Mouse (Mus musculus): Measurements from ENCODE around the gene Prex1. TPM values are rescaled to one million over a fixed set of nuclear protein-coding genes. Genes with fewer than 3 reads are reported as not detected.

Prex1 gene
- polyA plus RNA-seq, 1 experiment from 2014 or later: 11.6 TPM

DNA sequence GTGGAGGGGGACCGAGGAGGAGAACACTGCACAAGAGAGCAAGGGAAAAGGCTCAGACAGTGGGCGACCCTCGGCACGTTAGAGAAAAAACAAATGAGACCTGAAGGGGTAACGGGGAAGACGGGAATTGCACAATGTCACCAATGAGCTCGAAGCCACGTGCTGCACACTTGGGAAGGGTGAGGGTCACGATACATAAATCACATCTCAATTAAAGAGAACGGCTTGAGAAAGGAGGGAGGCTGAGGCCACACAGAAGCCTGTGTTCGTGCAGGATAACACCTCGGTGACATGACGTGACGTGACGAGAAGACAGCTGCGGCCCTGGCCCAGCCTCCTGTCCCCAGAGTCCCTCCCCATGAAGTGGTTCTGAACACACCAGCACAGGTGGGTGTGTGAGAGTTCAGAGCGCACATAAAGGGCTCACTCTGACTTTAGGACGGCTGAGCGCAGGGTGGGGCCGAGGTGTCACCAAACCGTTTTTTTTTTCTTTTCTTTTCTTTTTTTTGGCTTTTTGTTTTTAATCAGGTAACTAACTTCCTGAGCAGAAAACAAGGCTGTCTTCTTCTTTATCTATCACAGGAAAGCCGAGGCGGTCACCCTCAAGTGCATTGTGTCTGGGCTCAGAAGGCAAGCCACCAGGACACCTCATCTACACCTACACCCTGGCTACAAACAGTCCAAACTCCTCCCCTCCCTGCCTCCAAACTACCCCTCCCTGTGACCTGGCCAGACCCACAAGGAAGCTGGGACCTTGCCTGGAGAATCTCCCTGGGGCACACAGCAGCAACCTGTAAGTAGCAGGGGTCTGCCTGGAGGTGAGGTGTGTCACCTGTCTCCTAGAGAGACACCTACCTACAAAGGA is 12.2 kb downstream of the Prex1 start:
- ATAC-seq (replicated peaks; ENCODE audit: extremely low read depth, insufficient read depth, low FRiP score): peak; percentile 41; the same call in 1 of the 2 replicates
- H3K4me1 ChIP-seq (ENCODE audit: control insufficient read depth, insufficient read depth, low read length): peaks cover 8% of the 10 kb centered on the region

DNA sequence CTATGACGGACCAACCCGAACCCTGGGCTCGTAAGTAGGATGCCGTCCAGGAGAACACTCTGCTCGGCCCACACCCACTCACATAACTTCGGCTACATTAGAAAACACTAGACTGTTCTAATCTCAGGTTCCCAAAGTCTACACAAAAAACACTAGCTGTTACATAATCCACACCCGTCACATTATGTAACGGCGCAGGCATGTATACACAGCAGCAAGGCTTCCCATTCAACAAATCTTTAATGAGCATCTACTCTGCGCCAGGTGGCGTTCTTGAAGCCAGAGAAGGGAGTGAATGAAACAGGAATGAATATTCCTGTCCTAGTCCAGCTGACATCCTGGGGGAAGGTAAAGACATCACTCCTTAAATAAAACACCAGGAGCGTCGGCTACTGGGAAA is 12.9 kb downstream of the Prex1 start:
- Histone ChIP-seq H3K27ac (ENCODE audit: low read length) (no peak overlapping the region), H3K4me3 (ENCODE audit: low read length) (no peak overlapping the region), H3K9me3 (replicated peaks; ENCODE audit: control insufficient read depth, low read length) (0 out of 2 replicates have a peak, but pooled peaks cover 5% of the 10 kb centered on the region), H3K36me3 (ENCODE audit: control insufficient read depth, insufficient read depth) (peaks cover 6% of the 10 kb centered on the region), H3K27me3 (ENCODE audit: control insufficient read depth, insufficient read depth, low read length) (no peaks in the 10 kb centered on the region), H3K4me2 (ENCODE audit: low read depth, low read length) (no peak overlapping the region), H3K9ac (ENCODE audit: low read length) (no peak overlapping the region), H3K4me1 (ENCODE audit: control insufficient read depth, insufficient read depth, low read length) (peaks cover 8% of the 10 kb centered on the region)
- ATAC-seq (replicated peaks; ENCODE audit: extremely low read depth, insufficient read depth, low FRiP score): no peak
- 79% methylated on average over 13 of the region's 13 CpGs for WGBS

More for the DNA sequence above, 12.2 kb downstream of the Prex1 start:
- Histone ChIP-seq H3K9ac (ENCODE audit: low read length) (no peak overlapping the region), H3K4me3 (ENCODE audit: low read length) (no peak overlapping the region), H3K27ac (ENCODE audit: low read length) (no peak overlapping the region), H3K9me3 (replicated peaks; ENCODE audit: control insufficient read depth, low read length) (0 out of 2 replicates have a peak, but pooled peaks cover 5% of the 10 kb centered on the region), H3K27me3 (ENCODE audit: control insufficient read depth, insufficient read depth, low read length) (no peaks in the 10 kb centered on the region), H3K4me2 (ENCODE audit: low read depth, low read length) (no peak overlapping the region), H3K36me3 (ENCODE audit: control insufficient read depth, insufficient read depth) (peaks cover 6% of the 10 kb centered on the region)
- 62% methylated on average over 23 of the region's 23 CpGs for WGBS

DNA sequence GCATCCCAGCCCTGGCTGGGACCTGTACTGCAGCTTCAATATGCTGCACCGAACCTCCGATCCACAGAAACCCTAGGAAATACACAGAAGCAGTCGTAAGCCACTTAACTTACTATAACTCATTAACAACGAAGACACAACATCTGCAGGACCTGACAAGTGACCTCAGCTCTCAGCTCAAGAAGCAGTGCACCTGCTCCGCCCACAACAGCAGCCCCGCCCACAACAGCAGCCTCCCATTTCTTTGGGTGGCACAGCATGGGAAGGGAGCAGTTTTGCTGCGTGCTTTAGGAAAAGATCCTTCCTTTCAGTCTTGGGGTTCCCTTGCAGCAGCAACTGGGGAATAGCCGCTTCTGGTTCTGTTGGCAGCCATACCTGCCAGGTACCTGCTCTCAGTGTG is 13.5 kb downstream of the Prex1 start:
- Histone ChIP-seq H3K4me1 (ENCODE audit: control insufficient read depth, insufficient read depth, low read length) (peaks cover 8% of the 10 kb centered on the region), H3K27me3 (ENCODE audit: control insufficient read depth, insufficient read depth, low read length) (no peaks in the 10 kb centered on the region), H3K9me3 (replicated peaks; ENCODE audit: control insufficient read depth, low read length) (0 out of 2 replicates have a peak, but pooled peaks cover 5% of the 10 kb centered on the region), H3K4me2 (ENCODE audit: low read depth, low read length) (no peak overlapping the region), H3K4me3 (ENCODE audit: low read length) (no peak overlapping the region), H3K27ac (ENCODE audit: low read length) (no peak overlapping the region), H3K9ac (ENCODE audit: low read length) (no peak overlapping the region), H3K36me3 (ENCODE audit: control insufficient read depth, insufficient read depth) (peaks cover 3% of the 10 kb centered on the region)
- ATAC-seq (replicated peaks; ENCODE audit: extremely low read depth, insufficient read depth, low FRiP score): no peak
- 68% methylated on average over 8 of the region's 8 CpGs for WGBS

DNA sequence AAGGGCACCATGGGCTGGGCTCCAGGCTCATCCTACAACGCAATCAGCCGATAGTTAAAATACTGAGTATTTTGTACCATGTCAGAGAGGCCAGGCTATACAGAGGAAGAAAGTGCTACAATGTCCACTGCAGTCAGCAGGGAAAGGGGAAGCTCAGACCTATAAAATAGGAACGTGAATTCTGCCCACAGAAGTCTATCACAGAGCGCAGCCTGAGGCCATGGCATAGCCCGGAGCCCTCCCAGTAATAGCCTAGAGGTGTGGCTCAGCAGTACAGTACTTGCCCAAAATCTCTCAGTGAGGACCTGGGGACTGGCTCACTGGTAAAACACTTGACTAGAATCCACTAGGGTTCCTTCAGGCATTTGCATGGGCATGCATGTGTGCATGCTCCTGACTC is 14.1 kb downstream of the Prex1 start:
- H3K4me2 ChIP-seq (ENCODE audit: low read depth, low read length): no peak overlapping the region
- WGBS: 92% methylated on average over 5 of the region's 5 CpGs
- no peak overlapping the region for H3K27ac ChIP-seq (ENCODE audit: low read length)
- H3K9me3 ChIP-seq (replicated peaks; ENCODE audit: control insufficient read depth, low read length): peaks cover 4% of the 10 kb centered on the region; the same call in 1 of the 2 replicates
- H3K4me1 ChIP-seq (ENCODE audit: control insufficient read depth, insufficient read depth, low read length): peaks cover 8% of the 10 kb centered on the region
- H3K36me3 ChIP-seq (ENCODE audit: control insufficient read depth, insufficient read depth): no peaks in the 10 kb centered on the region
- H3K27me3 ChIP-seq (ENCODE audit: control insufficient read depth, insufficient read depth, low read length): no peaks in the 10 kb centered on the region
- no peak overlapping the region for H3K9ac ChIP-seq (ENCODE audit: low read length)
- ATAC-seq (replicated peaks; ENCODE audit: extremely low read depth, insufficient read depth, low FRiP score): no peak
- H3K4me3 ChIP-seq (ENCODE audit: low read length): no peak overlapping the region

DNA sequence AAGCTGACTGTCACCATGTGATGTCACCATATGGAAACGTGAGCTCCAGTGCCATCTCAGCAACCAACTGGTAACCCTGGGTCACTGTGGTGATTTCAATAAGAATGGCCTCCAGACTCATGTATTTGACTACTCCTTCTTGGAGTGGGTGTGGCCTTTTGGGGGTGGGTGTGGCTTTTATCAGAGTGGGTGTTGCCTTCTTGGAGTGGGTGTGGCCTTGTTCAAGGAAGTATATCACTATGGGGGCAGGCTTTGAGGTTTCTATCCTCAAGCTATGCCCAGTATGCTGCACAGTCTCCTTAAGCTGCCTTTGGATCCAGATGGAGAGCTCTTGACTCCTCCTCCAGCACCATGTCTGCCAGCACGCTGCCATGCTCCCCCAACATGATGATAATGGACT is 19.0 kb downstream of the Prex1 start:
- no peaks in the 10 kb centered on the region for H3K36me3 ChIP-seq (ENCODE audit: control insufficient read depth, insufficient read depth)
- 94% methylated on average over 2 of the region's 2 CpGs for WGBS
- H3K4me2 ChIP-seq (ENCODE audit: low read depth, low read length): no peak overlapping the region
- H3K4me3 ChIP-seq (ENCODE audit: low read length): no peak overlapping the region
- no peaks in the 10 kb centered on the region for H3K27me3 ChIP-seq (ENCODE audit: control insufficient read depth, insufficient read depth, low read length)
- H3K9me3 ChIP-seq (replicated peaks; ENCODE audit: control insufficient read depth, low read length): peaks cover 5% of the 10 kb centered on the region; the same call in 1 of the 2 replicates
- ATAC-seq (replicated peaks; ENCODE audit: extremely low read depth, insufficient read depth, low FRiP score): no peak
- no peak overlapping the region for H3K27ac ChIP-seq (ENCODE audit: low read length)
- 0 out of 2 replicates have a peak, but pooled peaks cover 6% of the 10 kb centered on the region for H3K4me1 ChIP-seq (ENCODE audit: control insufficient read depth, insufficient read depth, low read length)
- no peak overlapping the region for H3K9ac ChIP-seq (ENCODE audit: low read length)

DNA sequence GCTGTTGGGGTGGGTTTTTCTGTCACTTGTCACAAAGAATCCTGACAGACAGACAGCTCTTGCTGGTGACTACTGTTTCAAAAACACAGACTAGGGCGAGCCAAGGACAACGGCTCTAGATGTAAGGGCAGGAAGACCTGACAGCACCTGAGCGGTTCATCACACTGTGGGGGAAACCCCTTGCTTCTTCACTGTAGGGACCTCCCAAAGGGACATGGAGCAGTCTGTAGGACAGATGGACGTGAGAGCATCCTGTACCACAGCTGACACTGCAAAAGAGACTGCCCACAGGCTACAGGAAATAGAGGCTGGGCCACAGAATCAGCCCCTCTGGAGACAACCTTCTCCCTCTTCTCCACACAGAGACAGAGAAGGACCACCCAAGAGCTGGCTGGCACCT is 20.2 kb downstream of the Prex1 start:
- Histone ChIP-seq H3K4me1 (ENCODE audit: control insufficient read depth, insufficient read depth, low read length) (0 out of 2 replicates have a peak, but pooled peaks cover 6% of the 10 kb centered on the region), H3K9me3 (replicated peaks; ENCODE audit: control insufficient read depth, low read length) (peaks cover 5% of the 10 kb centered on the region; the same call in 1 of the 2 replicates), H3K4me3 (ENCODE audit: low read length) (no peak overlapping the region), H3K4me2 (ENCODE audit: low read depth, low read length) (no peak overlapping the region), H3K27me3 (ENCODE audit: control insufficient read depth, insufficient read depth, low read length) (no peaks in the 10 kb centered on the region), H3K36me3 (ENCODE audit: control insufficient read depth, insufficient read depth) (no peaks in the 10 kb centered on the region), H3K9ac (ENCODE audit: low read length) (no peak overlapping the region), H3K27ac (ENCODE audit: low read length) (no peak overlapping the region)
- ATAC-seq (replicated peaks; ENCODE audit: extremely low read depth, insufficient read depth, low FRiP score): no peak
- 78% methylated on average over 4 of the region's 4 CpGs for WGBS

DNA sequence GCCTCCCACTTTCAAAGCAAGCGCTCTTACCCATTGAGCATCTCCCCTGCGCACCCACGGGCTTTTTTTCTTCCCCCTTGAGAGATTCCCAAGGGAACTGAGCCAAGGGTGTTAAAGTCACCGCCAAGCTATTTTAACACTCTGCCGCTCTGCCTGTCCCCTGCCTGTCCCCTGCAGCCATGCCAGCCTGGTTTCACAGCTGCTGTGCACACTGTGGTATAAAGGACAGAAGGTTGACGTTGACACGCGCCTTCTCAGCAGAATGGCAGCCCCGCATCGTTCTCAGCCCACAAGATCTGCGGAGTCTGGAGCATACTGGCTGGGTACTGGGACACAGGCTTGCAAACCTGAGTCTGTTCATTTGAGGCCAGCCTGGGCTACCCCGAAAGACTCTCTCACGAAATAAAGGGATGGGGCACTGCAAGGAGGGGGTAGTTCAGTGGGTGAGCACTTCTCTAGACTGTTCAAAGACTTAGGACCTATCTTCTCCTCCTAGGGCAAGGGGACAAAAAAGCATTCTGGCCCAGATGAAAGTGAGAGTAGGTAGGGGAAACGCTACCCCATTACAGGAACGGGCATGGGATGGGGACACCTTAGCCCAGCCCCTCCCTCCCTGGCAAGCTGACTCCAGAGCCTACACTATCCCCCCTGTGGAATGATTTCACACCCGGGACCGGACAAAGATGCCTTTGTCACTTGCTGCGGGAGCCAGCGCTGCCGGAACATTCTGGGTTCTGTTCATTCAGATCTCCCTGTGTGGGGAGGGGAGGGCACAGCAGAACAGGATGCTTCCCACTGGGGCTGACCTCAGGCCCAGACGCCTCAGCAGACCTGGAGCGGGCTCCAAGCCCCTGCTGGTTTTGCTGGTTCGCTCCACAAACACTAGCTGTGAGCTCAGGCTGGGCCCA is 21.8 kb downstream of the Prex1 start:
- H3K36me3 ChIP-seq (ENCODE audit: control insufficient read depth, insufficient read depth): no peaks in the 10 kb centered on the region
- 58% methylated on average over 23 of the region's 23 CpGs for WGBS
- H3K4me1 ChIP-seq (ENCODE audit: control insufficient read depth, insufficient read depth, low read length): 0 out of 2 replicates have a peak, but pooled peaks cover 6% of the 10 kb centered on the region
- H3K27me3 ChIP-seq (ENCODE audit: control insufficient read depth, insufficient read depth, low read length): no peaks in the 10 kb centered on the region
- peaks cover 5% of the 10 kb centered on the region; the same call in 1 of the 2 replicates for H3K9me3 ChIP-seq (replicated peaks; ENCODE audit: control insufficient read depth, low read length)
- H3K27ac ChIP-seq (ENCODE audit: low read length): 0 out of 2 replicates have a peak overlapping the region, but pooled peaks have one; percentile 15
- ATAC-seq (replicated peaks; ENCODE audit: extremely low read depth, insufficient read depth, low FRiP score): 0 out of 2 replicates have a peak, but pooled peaks have one; percentile 41
- no peak overlapping the region for H3K4me2 ChIP-seq (ENCODE audit: low read depth, low read length)
- no peak overlapping the region for H3K4me3 ChIP-seq (ENCODE audit: low read length)
- H3K9ac ChIP-seq (ENCODE audit: low read length): no peak overlapping the region

DNA sequence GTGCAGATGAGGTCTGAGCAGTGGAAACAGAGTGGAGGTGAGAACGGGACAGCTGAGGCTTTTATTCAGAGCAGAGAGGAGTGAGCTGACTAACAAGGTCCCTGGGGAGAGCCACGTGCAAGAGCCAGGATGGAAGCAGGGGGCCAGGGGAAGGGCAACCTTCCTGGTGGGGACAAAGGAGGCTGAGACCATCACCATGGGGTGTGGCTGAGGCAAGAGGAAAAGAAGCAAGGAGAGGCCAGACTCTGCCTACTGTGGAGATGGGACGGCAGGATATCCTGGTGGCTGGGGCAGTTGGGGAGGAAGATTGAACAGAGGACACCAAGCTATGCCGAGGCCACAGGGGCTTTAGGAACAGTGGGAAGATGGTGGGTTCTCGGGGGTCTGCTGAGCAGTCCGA is 26.7 kb downstream of the Prex1 start:
- H3K27ac ChIP-seq (ENCODE audit: low read length): no peak overlapping the region
- no peak overlapping the region for H3K4me2 ChIP-seq (ENCODE audit: low read depth, low read length)
- H3K9me3 ChIP-seq (replicated peaks; ENCODE audit: control insufficient read depth, low read length): no peaks in the 10 kb centered on the region
- no peak overlapping the region for H3K4me3 ChIP-seq (ENCODE audit: low read length)
- no peak overlapping the region for H3K9ac ChIP-seq (ENCODE audit: low read length)
- ATAC-seq (replicated peaks; ENCODE audit: extremely low read depth, insufficient read depth, low FRiP score): peak; percentile 53
- no peaks in the 10 kb centered on the region for H3K27me3 ChIP-seq (ENCODE audit: control insufficient read depth, insufficient read depth, low read length)
- no peaks in the 10 kb centered on the region for H3K36me3 ChIP-seq (ENCODE audit: control insufficient read depth, insufficient read depth)
- H3K4me1 ChIP-seq (ENCODE audit: control insufficient read depth, insufficient read depth, low read length): peaks cover 8% of the 10 kb centered on the region
- 20% methylated on average over 6 of the region's 6 CpGs for WGBS
